Mouse (Mus musculus) fat pad, adult 2 months (tissue): ENCODE data around the gene Abcg8.

Source experiments
- DNase-seq: peaks from one replicate; pipeline ENCODE4 v3.0.0-alpha.2; 2011; ENCODE audit warnings: low read depth, low spot score; ENCODE audit errors: extremely low read depth

Gene Abcg8

GRCm38 (mm10) chr17:84657782-84658181, 18.3 kb upstream of the Abcg8 start:
- DNase-seq, result no peak

- no peak for DNase-seq
Observed at GRCm38 (mm10) chr17:84658195-84658594, 17.9 kb upstream of the Abcg8 start.

GRCm38 (mm10) chr17:84658951-84659350, 17.2 kb upstream of the Abcg8 start:
- no peak for DNase-seq

- DNase-seq, result no peak
Observed at GRCm38 (mm10) chr17:84665053-84665452, 11.0 kb upstream of the Abcg8 start.

- DNase-seq, result no peak
Observed at GRCm38 (mm10) chr17:84665691-84666090, 10.4 kb upstream of the Abcg8 start.

GRCm38 (mm10) chr17:84667848-84668247, 8.3 kb upstream of the Abcg8 start:
- DNase-seq, result no peak

GRCm38 (mm10) chr17:84672376-84673369, 3.4 kb upstream of the Abcg8 start:
- no peak for DNase-seq

GRCm38 (mm10) chr17:84674048-84674447, 2.1 kb upstream of the Abcg8 start:
- DNase-seq, result no peak

GRCm38 (mm10) chr17:84675204-84675603, 898 bp upstream of the Abcg8 start:
- DNase-seq, result no peak

- DNase-seq, result no peak
Observed at GRCm38 (mm10) chr17:84677595-84677994, 1.5 kb downstream of the Abcg8 start.

GRCm38 (mm10) chr17:84681670-84682069, 5.6 kb downstream of the Abcg8 start:
- DNase-seq, result no peak

- no peak for DNase-seq
Observed at GRCm38 (mm10) chr17:84682734-84683717, 6.9 kb downstream of the Abcg8 start, which contains the start of gene Abcg5. Abcg5 (minus strand) TSS chr17:84683011.

GRCm38 (mm10) chr17:84684284-84684683, 8.2 kb downstream of the Abcg8 start:
- no peak for DNase-seq

- DNase-seq, result no peak
Observed at GRCm38 (mm10) chr17:84685286-84685685, 9.2 kb downstream of the Abcg8 start.

- no peak for DNase-seq
Observed at GRCm38 (mm10) chr17:84687994-84688393, 11.9 kb downstream of the Abcg8 start.

GRCm38 (mm10) chr17:84688834-84689233, 12.7 kb downstream of the Abcg8 start:
- DNase-seq, result no peak

GRCm38 (mm10) chr17:84689316-84689715, 13.2 kb downstream of the Abcg8 start:
- DNase-seq, result no peak

GRCm38 (mm10) chr17:84690111-84690510, 14.0 kb downstream of the Abcg8 start:
- DNase-seq, result no peak

- no peak for DNase-seq
Observed at GRCm38 (mm10) chr17:84693741-84694140, 17.6 kb downstream of the Abcg8 start.

GRCm38 (mm10) chr17:84696537-84696936, 20.4 kb downstream of the Abcg8 start:
- no peak for DNase-seq

- DNase-seq, result no peak
Observed at GRCm38 (mm10) chr17:84698727-84699126, 22.6 kb downstream of the Abcg8 start.
